Mouse (Mus musculus): ENCODE measurements around the gene Eppin. TPM values are rescaled to one million over a fixed set of nuclear protein-coding genes. Genes with fewer than 3 reads are reported as not detected.

Gene Eppin
- total and polyA plus RNA-seq, 3 experiments = not detected

GRCm38 (mm10) chr2:164550895-164551269, 42.5 kb downstream of the Eppin start:
- Histone ChIP-seq H3K4me1 (ENCODE audit: insufficient read depth, low read depth, low read length) (no peaks in the 10 kb centered on the region), H3K27me3 (ENCODE audit: insufficient read depth, low read length) (peaks cover 4% of the 10 kb centered on the region; the same call in 1 of the 2 replicates), H3K9me3 (replicated peaks) (no peaks in the 10 kb centered on the region), H3K4me3 (ENCODE audit: low read depth, low read length) (no peak overlapping the region), H3K36me3 (replicated peaks) (no peaks in the 10 kb centered on the region)
- TF ChIP-seq GATA2 (IDR thresholded peaks at IDR 0.05; ENCODE audit: borderline replicate concordance, low read depth, low read length) = no peak
- no peak for TF ChIP-seq CTCF (IDR thresholded peaks at IDR 0.05; ENCODE audit: low read depth, low read length)
- TF ChIP-seq GATA1 (IDR thresholded peaks at IDR 0.05; ENCODE audit: borderline replicate concordance, low read length) = no peak
- TF ChIP-seq POLR2AphosphoS5 (IDR thresholded peaks at IDR 0.05; ENCODE audit: insufficient replicate concordance, low read depth, low read length) = no peak
- no peak for TF ChIP-seq TAL1 (conservative IDR thresholded peaks at IDR 0.05; ENCODE audit: low read depth, low read length)
- no peak for ATAC-seq (ENCODE audit: extremely low read depth, insufficient number of reproducible peaks, low FRiP score, poor library complexity, severe bottlenecking)
- DNase-seq (ENCODE audit: low spot score) = no peak

- no peaks in the 10 kb centered on the region for H3K4me1 ChIP-seq (ENCODE audit: insufficient read depth, low read depth, low read length)
- H3K9me3 ChIP-seq (replicated peaks) = no peaks in the 10 kb centered on the region
- TF ChIP-seq TAL1 (conservative IDR thresholded peaks at IDR 0.05; ENCODE audit: low read depth, low read length) (no peak), POLR2AphosphoS5 (IDR thresholded peaks at IDR 0.05; ENCODE audit: insufficient replicate concordance, low read depth, low read length) (no peak), GATA1 (IDR thresholded peaks at IDR 0.05; ENCODE audit: borderline replicate concordance, low read length) (no peak), GATA2 (IDR thresholded peaks at IDR 0.05; ENCODE audit: borderline replicate concordance, low read depth, low read length) (no peak), CTCF (IDR thresholded peaks at IDR 0.05; ENCODE audit: low read depth, low read length) (no peak)
- H3K27me3 ChIP-seq (ENCODE audit: insufficient read depth, low read length) = peaks cover 4% of the 10 kb centered on the region; the same call in 1 of the 2 replicates
- no peak overlapping the region for H3K4me3 ChIP-seq (ENCODE audit: low read depth, low read length)
- DNase-seq (ENCODE audit: low spot score) (no peak), ATAC-seq (ENCODE audit: extremely low read depth, insufficient number of reproducible peaks, low FRiP score, poor library complexity, severe bottlenecking) (no peak)
- no peaks in the 10 kb centered on the region for H3K36me3 ChIP-seq (replicated peaks)
Observed at GRCm38 (mm10) chr2:164549963-164550894, 43.2 kb downstream of the Eppin start.

- Histone ChIP-seq H3K9me3 (replicated peaks) (no peaks in the 10 kb centered on the region), H3K4me3 (ENCODE audit: low read depth, low read length) (no peak overlapping the region), H3K36me3 (replicated peaks) (no peaks in the 10 kb centered on the region), H3K4me1 (ENCODE audit: insufficient read depth, low read depth, low read length) (no peaks in the 10 kb centered on the region), H3K27me3 (ENCODE audit: insufficient read depth, low read length) (peaks cover 6% of the 10 kb centered on the region; the same call in 1 of the 2 replicates)
- no peak for TF ChIP-seq POLR2AphosphoS5 (IDR thresholded peaks at IDR 0.05; ENCODE audit: insufficient replicate concordance, low read depth, low read length)
- TF ChIP-seq GATA2 (IDR thresholded peaks at IDR 0.05; ENCODE audit: borderline replicate concordance, low read depth, low read length) = no peak
- no peak for TF ChIP-seq CTCF (IDR thresholded peaks at IDR 0.05; ENCODE audit: low read depth, low read length)
- no peak for TF ChIP-seq GATA1 (IDR thresholded peaks at IDR 0.05; ENCODE audit: borderline replicate concordance, low read length)
- no peak for DNase-seq (ENCODE audit: low spot score)
- no peak for ATAC-seq (ENCODE audit: extremely low read depth, insufficient number of reproducible peaks, low FRiP score, poor library complexity, severe bottlenecking)
Observed at GRCm38 (mm10) chr2:164549338-164549737, 44.1 kb downstream of the Eppin start.

- Histone ChIP-seq H3K4me1 (ENCODE audit: insufficient read depth, low read depth, low read length) (no peaks in the 10 kb centered on the region), H3K36me3 (replicated peaks) (no peaks in the 10 kb centered on the region), H3K27me3 (ENCODE audit: insufficient read depth, low read length) (peaks cover 2% of the 10 kb centered on the region; the same call in 1 of the 2 replicates), H3K9me3 (replicated peaks) (no peaks in the 10 kb centered on the region), H3K4me3 (ENCODE audit: low read depth, low read length) (no peak overlapping the region)
- TF ChIP-seq TAL1 (conservative IDR thresholded peaks at IDR 0.05; ENCODE audit: low read depth, low read length) (no peak), GATA1 (IDR thresholded peaks at IDR 0.05; ENCODE audit: borderline replicate concordance, low read length) (no peak), POLR2AphosphoS5 (IDR thresholded peaks at IDR 0.05; ENCODE audit: insufficient replicate concordance, low read depth, low read length) (no peak), GATA2 (IDR thresholded peaks at IDR 0.05; ENCODE audit: borderline replicate concordance, low read depth, low read length) (no peak), CTCF (IDR thresholded peaks at IDR 0.05; ENCODE audit: low read depth, low read length) (no peak)
- ATAC-seq (ENCODE audit: extremely low read depth, insufficient number of reproducible peaks, low FRiP score, poor library complexity, severe bottlenecking) (no peak), DNase-seq (ENCODE audit: low spot score) (no peak)
Observed at GRCm38 (mm10) chr2:164544454-164545097, 48.8 kb downstream of the Eppin start.

- DNase-seq (ENCODE audit: low spot score) (no peak), ATAC-seq (ENCODE audit: extremely low read depth, insufficient number of reproducible peaks, low FRiP score, poor library complexity, severe bottlenecking) (no peak)
- peaks cover 2% of the 10 kb centered on the region; the same call in 1 of the 2 replicates for H3K27me3 ChIP-seq (ENCODE audit: insufficient read depth, low read length)
- H3K4me1 ChIP-seq (ENCODE audit: insufficient read depth, low read depth, low read length) = no peaks in the 10 kb centered on the region
- TF ChIP-seq GATA2 (IDR thresholded peaks at IDR 0.05; ENCODE audit: borderline replicate concordance, low read depth, low read length) (no peak), CTCF (IDR thresholded peaks at IDR 0.05; ENCODE audit: low read depth, low read length) (no peak)
- H3K36me3 ChIP-seq (replicated peaks) = no peaks in the 10 kb centered on the region
- H3K9me3 ChIP-seq (replicated peaks) = no peaks in the 10 kb centered on the region
- no peak overlapping the region for H3K4me3 ChIP-seq (ENCODE audit: low read depth, low read length)
Observed at GRCm38 (mm10) chr2:164543745-164544144, 49.6 kb downstream of the Eppin start.

- Histone ChIP-seq H3K4me1 (ENCODE audit: insufficient read depth, low read depth, low read length) (no peaks in the 10 kb centered on the region), H3K4me3 (ENCODE audit: low read depth, low read length) (no peak overlapping the region), H3K36me3 (replicated peaks) (no peaks in the 10 kb centered on the region), H3K9me3 (replicated peaks) (no peaks in the 10 kb centered on the region), H3K27me3 (ENCODE audit: insufficient read depth, low read length) (peaks cover 2% of the 10 kb centered on the region; the same call in 1 of the 2 replicates)
- DNase-seq (ENCODE audit: low spot score) = no peak
- TF ChIP-seq GATA2 (IDR thresholded peaks at IDR 0.05; ENCODE audit: borderline replicate concordance, low read depth, low read length) (no peak), CTCF (IDR thresholded peaks at IDR 0.05; ENCODE audit: low read depth, low read length) (no peak), POLR2AphosphoS5 (IDR thresholded peaks at IDR 0.05; ENCODE audit: insufficient replicate concordance, low read depth, low read length) (no peak)
- no peak for ATAC-seq (ENCODE audit: extremely low read depth, insufficient number of reproducible peaks, low FRiP score, poor library complexity, severe bottlenecking)
Observed at GRCm38 (mm10) chr2:164542598-164542997, 50.8 kb downstream of the Eppin start.
